Mouse (Mus musculus) cerebellum, adult 8-10 months (tissue): Measurements from ENCODE around the gene Sgce.
"Not testable (repeated sequence)": the region's sequence is repeated elsewhere in the genome, so short reads cannot be mapped to it uniquely, and the experiment has no call there.

Experiments used
- DNase-seq: peaks from one replicate; pipeline ENCODE4 v3.0.0; 2022

Gene Sgce

DNA sequence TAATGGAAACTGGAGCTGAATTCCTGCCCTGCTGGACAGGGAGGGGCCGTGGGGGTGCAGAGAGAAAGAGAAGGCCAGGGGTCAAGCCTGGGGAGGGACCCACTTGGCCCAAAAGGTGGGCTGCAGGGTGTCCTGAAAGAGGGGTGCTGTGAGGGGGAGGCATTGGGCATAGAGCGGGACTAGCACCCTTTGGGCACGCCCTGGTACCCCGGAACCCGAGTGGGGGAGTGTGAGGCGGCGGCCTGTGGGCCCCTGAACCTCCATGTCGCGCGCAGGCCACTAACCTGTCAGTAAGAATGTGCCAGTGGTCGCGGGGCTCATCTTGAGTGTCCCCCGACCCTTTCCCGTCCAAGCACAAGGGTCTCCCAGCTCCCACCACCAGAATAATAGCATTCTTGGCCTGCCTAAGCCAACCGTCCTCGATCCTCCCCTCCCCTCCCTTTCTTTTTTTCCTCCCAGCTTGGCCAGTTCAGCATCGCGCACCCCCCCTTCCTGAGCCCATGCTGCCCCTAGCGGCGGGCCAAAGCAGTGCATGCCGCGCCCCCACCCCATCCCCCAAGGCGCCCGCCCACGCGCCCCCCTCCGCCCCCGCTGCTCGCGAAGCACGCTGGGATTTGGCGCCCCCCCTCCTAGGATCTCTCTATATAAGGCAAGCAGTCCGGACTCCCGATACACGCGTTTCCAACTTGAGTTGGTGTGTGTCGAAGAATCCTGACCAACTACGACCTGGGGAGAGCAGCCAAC lies at the start of gene Sgce, which contains the start of gene Peg10:
Sgce (minus strand) TSS at position 512 of the 744 bp plus-strand sequence.
Peg10 (plus strand) TSS at position 611 of the 744 bp plus-strand sequence.
- peak; percentile 69 for DNase-seq

DNA sequence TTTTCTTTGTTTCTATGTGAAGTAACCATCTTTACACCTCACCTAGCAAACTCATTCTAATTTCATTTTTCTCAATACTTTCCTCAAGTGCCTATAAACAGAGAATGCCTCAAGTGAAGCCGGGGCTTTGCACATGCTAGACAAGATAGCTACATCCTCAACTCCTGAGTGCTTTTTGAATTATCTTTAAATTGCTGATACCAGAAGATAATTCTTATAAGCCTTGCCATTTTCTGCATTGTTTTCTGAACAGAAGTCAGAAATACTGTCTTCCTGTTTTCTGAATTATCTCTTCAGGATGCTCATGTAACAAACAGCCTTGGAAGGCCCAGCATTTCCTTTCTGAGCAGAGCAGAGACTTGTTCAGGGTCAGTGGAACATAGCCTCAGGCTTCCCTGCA lies 49.3 kb upstream of the Sgce start:
- no peak for DNase-seq

DNA sequence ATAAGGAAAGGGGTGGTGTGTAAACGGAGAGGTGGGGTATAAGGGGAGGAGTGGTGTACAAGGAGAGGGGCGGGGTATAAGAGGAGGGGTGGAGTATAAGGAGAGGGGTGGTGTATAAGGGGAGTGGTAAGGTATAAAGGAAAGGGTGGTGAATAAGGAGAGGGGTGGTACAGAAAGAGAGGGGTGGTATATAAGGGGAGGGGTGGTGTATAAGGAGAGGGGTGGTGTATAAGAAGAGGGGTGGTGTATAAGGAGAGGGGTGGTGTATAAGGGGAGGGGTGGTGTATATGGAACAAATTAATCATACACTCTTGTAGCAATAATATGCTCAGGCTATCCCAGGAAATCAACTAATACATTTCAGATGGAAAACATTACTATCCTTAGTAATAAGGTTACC lies 15.2 kb upstream of the Sgce start:
- DNase-seq, result no peak

DNA sequence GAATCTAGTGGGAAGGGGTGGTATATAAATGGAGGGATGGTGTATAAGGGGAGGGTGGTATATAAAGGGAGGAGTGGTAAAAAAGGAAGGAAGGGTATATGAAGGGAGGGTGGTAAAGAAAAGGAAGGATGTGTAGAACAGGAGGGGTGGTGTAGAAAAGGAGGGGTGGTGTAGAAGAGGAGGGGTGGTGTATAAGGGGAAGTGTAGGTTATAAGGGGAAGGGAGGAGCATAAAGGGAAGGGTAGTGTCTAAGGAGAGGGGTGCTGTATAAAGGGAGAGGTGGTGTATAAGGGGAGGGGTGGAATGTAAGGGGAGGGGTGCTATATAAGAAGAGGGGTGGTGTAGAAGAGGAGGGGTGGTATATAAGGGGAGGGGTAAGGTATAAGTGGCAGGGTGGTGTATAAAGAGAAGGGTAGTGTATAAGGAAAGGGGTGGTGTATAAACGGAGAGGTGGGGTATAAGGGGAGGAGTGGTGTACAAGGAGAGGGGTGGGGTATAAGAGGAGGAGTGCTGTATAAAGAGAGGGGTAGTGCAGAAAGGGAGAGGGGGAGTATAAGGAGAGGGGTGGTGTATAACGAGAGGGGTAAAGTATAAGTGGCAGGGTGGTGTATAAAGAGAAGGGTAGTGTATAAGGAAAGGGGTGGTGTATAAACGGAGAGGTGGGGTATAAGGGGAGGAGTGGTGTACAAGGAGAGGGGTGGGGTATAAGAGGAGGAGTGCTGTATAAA lies 14.6 kb upstream of the Sgce start:
- DNase-seq, result not testable (repeated sequence)

DNA sequence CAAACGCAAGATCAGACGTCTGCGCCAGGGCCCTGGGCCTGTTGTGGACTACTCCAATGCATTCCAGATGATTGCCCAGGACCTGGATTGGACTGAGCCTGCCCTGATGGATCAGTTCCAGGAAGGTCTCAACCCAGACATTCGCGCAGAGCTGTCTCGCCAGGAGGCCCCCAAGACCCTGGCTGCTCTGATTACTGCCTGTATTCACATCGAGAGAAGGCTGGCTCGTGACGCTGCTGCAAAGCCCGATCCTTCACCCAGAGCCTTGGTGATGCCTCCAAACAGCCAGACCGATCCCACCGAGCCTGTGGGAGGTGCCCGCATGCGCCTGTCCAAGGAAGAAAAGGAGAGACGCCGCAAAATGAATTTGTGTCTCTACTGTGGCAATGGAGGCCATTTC lies 7.9 kb upstream of the Sgce start:
- no peak for DNase-seq

DNA sequence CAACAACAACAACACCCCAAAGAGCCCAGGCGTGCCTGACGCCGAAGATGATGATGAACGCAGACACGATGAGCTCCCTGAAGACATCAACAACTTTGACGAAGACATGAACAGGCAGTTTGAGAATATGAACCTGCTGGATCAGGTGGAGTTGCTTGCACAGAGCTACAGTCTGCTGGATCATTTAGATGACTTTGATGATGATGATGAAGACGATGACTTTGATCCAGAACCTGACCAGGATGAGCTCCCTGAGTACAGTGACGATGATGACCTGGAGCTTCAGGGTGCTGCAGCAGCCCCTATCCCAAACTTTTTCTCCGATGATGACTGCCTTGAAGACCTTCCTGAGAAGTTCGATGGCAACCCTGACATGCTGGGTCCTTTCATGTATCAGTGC lies 7.3 kb upstream of the Sgce start:
- DNase-seq, result no peak

DNA sequence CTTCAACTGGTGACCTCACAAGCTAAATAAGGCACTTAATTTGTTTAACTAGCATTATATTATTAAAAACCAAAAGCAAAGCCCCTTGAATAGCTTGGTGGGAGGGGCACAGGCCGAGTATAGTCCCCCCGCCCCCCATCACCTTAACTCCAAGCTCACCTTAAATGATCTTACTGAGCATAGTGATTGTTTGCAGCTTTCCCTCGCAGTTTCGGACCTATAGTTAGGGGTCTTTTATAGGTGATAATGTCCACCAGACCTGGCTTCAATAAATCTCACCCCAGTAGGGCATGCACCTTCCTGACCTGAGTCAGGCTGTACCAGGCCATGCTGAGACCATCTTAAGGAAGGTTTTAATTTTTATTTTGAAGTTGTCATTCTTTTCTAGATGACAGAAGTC lies 4.3 kb upstream of the Sgce start:
- DNase-seq, result no peak

DNA sequence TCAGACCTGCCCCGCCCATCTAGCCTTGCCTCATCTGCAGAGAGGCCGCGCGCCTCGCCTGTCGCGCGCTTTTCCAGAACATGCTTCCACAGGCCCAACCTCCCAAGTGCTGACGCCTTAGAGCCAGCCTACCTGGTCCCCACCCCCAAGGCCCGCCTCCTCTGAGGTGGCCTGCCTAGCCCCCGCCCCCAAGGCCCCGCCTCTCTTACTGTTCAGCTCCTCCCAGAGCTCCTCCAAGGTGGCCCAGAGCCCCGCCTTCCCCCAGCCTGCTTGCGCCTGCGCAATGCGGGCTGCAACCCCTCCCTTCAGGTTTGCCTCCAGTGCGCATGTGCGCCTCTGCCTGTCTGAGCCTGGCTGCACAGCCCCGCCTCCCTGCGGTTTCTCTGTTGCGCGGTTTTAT lies 2.1 kb upstream of the Sgce start:
- DNase-seq, result peak; percentile 94

DNA sequence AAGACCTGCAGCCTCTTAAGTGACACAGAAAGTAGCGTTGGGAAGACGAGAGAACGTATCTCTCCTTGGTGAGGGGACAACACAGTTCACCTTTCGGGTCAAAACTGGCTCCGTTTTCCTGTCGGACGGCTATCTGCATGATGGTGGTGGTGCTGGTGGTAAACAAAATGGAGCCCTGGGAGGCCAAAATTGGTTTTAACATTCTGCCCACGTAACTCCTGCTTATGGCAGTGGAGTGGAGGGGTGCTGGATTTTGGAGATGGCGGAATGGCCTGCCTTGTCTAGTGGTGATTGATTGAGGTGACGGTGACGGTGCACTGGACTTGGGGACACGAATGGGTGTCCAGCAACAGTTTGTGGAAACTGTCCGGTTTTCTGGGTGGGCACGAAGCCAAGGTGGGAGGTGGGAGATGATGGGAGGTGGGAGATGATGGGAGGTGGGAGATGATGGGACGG lies 1.5 kb upstream of the Sgce start:
- peak; percentile 53 for DNase-seq

DNA sequence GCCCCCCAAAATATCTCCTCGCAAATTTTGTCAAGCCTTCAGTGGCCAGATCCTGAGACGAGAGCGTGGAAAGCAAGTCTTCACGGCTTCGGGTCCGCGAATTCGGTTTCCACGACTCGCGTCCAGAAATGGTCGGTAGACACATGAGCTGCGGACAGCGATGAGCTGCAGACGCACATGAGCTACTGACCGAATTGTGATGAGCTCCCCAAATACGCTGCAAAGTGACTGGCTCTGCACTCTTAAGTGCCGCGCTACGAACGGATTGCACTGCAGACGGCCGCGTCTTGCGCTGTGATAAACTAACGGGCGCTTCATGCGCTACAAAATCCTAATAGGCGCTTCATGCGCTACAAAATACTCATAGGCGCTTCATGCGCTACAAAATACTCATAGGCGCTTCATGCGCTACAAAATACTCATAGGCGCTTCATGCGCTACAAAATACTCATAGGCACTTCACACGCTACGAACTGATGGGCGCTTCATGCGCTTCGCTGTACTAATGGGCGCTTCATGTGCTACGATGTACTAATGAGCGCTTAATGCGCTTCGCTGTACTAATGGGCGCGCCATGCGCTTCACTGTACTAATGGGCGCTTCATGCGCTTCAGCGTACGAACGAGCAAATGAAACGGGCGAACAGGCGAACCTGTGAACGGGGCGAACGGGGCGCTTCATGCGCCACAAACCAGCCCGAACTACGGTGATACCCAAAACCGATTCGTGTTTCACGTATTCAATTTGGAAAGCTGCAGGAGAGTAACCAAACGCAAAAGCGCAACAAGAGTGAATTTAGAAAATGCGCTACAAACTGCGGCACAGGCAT lies 884 bp upstream of the Sgce start:
- DNase-seq, result peak; percentile 44

DNA sequence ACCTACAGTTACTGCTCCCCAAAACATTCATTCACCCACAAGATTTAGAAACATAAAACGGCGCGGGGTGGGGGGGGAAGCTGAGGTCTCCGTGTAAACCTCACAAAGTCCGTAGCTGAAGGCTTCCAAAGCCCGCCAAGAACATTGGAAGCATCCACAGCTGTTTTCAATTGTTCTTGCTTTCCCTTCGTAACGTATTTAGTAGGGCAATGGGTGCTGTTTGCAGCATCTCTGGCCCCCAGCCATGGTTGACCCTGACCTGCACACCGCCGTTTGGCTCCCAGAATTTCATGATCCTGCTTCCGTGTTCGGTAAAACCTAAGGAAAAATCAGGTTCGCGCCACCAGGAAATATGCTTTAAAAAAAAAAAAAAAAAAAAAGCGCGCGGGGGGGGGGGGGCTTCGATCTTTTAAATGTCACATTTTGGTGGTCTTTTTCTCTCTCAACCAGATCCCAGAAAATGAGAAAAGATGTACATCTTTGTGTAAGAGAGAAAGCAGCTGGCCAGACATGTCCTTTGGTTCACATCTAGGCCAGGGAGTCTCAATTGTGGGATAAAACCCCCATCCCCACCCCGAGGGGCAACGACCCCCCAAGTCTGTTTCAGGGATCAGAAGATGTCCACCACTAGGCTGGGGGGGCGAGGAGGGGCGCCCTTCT lies 841 bp downstream of the Sgce start:
- peak; percentile 18 for DNase-seq

DNA sequence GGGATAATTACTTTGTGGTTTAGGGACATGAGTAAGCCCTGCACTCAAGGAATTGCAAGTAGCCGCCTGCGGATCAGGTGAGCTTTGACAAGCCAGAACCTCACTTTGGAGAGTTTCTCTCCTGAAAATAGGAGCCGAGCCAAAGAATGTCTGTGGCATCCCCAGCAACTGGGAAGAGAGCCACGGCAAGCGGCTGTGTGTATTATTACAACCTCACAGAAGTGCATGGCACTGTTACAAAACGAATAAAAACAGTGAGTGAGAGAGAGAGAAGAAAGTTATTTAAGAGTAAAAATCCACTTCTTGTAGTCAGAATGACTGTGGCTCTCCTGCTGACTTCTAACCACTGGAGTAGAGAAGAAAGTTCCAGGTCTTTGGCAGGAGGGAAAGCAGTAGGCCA lies 6.5 kb downstream of the Sgce start:
- DNase-seq, result peak; percentile 28

DNA sequence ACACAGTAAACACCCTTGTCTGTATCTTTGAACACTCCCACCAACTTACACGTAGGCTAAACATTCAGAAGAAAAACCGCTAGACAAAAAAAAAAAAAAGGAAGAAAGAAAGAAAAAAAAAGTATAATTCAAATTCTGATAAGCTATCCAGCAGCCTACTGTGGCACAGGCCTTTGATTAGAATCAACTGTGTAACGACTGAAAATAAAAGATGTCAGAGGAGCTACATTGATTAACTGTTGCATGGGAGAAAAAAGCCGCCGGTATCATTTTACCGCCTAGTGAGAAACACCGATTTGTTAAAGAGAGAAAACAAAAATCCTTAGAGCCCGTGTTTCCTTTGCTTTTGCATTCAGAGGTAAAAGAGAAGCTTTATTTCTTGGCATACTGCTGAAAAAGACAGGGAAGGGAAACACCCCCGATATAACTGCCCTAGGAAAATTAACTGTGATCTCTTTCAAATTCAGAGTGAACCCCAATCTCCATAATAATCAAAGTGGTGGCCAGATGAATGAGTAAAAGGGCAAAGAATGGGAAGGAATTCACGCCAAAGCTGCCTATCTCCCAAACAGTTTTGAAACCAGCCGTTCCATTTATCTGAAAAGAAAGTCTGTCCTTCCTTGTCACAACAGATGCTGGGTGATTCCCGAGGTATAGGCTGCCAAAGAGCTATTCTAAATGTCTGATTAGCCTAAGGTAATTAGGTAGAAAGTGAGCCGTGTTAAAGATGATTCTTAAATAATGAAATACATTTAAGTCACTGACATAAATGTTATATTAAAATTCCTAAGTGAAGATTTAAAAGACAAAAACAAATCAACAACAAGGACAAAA lies 7.3 kb downstream of the Sgce start:
- no peak for DNase-seq

DNA sequence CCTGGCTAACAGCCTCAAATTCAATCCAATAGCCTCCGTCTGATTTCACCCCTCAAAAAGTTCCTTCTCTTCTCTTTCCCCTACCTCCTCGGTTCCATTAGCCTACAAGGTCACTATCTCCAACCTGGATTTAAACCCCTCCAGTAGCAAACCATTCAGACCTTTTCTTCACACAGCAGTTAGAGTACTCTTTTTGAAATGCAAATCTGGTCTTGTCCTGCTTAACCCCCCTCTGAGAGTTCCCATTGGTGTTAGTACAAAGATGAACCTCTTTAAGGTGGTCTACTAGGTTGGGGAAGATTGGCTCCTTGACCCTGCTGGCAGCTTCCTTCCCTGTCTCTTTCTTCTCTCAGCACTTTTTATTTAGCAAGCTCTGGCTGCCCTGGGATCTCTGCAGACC lies 8.3 kb downstream of the Sgce start:
- DNase-seq, result no peak

DNA sequence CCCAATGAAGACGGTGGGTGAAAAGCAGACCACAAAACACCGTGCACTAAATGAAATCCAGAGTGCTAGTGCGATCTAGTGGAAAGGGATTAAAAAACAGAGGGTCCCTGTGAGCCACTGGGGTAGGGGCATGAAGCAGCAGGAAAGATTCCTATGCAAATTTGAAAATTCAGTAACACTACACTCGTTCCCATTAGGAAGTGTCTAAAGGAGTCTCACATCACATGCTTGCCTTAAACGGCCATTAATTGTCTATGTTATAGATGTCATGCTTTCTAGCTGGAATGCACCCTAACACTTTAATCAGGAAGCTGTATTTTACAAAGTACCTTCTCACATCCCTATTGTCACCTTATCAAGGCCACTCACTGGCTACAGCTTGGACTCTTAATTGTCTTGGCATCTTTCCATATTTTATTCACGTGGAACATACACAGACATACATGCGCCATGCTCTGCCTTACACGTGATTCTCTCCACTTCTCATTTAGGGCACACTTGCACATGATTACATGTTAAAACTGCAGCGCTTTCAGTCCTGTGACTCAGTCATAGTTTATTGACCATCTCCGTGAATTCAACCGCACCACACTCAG lies 8.9 kb downstream of the Sgce start:
- DNase-seq, result no peak

DNA sequence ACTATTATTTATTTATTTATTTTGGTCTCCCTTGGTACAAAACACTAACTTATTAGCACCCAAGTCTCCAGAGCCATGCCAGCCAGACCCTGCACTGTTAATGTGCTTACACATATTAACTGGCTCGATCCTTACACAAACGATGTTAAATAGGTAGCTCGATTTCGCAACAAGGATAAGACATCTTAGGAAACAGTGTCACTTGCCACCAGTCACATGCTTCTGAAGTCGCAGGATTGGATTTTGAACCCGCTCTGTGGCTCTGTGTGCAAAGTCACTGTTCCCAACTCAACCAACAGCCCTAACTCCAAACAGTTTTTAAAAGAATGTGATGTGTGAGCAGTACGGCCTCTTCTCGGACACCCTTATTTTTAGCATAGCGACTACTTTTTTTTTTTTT lies 10.6 kb downstream of the Sgce start:
- DNase-seq, result no peak

DNA sequence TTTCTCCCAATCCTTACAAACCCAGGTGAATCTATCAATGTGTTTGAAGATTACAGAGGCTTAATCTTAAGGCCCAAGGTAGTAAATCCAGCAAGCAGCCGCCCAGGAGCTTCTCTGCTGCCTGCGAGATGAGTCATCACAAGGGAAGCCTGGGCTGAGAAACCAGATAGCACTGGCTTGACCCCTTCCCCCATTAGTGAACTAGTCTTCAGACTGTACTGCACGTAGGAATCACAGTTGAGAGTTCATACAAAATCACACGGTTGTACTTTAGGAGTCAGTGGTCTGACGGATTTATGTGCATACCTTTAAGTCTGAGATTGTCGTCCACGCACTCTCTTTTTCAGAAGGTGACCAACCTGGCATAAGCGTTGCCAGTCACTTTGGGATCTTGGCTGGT lies 13.8 kb downstream of the Sgce start:
- no peak for DNase-seq

DNA sequence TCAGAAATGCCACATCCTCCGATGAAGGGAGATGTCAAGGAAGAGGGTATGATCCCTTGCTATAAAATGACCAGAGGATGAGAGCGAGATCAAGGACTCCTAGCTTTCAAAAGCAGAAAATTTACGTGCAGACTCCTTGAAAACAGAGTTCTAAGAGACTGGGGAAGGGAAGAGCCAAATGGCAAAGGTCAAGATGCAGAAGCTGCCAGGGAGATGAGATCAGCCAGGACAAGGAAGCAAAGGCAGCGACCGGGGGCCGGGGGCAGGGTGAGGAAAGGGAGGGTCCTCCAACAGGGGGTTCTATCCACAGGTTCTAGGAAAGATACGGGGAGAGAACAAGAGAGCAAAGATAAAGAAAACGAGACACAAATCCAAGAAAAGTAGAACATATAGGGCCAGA lies 15.3 kb downstream of the Sgce start:
- DNase-seq, result no peak

DNA sequence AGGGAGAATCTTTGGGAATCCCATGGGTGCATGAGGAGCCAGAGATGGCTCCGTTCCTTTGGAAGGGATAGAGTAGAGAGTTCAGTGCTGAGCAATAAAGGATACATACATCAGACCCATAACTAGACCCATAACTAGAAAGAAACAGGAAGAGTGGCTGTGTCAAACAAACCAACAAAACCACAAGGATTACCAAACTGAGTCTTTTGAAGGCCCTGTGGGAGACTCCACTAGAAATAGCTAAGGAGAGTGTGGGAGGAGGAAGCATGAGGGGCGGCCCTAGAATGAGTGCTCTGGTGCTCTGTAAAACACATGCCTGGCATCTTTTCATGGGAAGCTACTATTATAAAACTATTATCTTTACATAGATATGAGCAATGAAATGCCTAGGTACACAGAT lies 18.7 kb downstream of the Sgce start:
- DNase-seq, result no peak

DNA sequence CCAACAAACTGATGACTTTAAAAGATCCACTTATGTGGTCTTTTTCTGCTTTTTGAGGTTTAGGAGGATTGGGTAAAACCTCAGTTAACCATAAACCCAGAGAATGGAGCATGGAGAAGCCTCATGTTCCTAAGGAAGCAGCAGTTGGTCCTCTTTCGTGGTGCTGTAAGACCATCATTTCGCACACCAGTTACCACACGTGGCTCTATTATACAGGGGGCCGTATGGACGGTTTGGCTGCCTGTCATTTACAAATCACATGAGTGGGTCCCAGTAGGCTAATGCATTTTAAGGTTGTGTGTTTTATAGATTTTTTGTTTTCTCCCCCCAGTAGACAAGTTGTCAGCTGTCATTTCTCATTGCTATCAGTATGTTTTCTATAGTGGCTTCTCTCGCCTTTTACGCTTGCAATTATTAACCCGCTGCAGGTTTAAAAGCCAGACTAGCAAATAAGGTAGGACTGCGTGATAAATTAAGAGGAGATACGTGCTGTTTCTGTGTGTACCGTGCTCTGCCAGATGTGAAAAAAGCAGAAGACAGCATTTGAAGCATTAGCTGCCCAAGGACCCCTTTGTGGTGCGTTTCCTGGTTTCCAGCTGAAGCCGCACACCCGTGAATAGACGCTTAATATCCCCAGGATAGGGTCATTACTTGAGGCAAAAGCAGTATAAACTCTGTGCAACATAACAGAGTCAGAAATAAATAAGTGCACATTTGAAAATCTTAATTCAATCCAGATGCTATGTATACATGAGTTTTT lies 22.8 kb downstream of the Sgce start:
- DNase-seq, result no peak

DNA sequence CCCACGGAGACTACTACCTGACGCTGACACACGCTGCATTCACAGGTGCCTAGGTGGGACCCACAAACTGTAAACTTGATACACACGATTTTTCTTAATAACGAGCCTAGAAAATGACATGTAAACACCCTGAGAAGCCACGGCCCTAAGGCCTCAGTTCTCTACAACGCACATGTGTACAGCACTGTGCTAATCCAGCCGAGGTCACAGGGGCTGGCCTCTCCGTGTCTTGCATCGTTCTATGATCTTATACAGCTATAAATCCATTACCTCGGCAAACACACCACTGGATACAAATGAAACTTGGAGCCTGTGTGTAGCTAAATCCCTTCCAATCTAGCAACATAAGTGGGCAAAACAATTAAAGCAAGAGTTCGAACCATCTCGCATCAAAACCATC lies 24.3 kb downstream of the Sgce start:
- no peak for DNase-seq
